Mouse (Mus musculus) forebrain, embryonic 11.5 days (tissue): ENCODE measurements around the gene Dennd6a. TPM values are rescaled to one million over a fixed set of nuclear protein-coding genes. Genes with fewer than 3 reads are reported as not detected.
"Not testable (repeated sequence)": the region's sequence is repeated elsewhere in the genome, so short reads cannot be mapped to it uniquely, and the experiment has no call there.

ENCODE experiments used
- ATAC-seq: fragments of 200-750 bp; cut with Nextera tagmentation; replicated peaks from 2 replicates; pipeline ENCODE4 v1.8.0; 2017; ENCODE audit warnings: moderate TSS enrichment; ENCODE audit not compliant: low FRiP score
- DNase-seq: peaks from one replicate; pipeline ENCODE4 v3.0.0-alpha.2; 2017; ENCODE audit warnings: low spot score
- H3K27ac ChIP-seq: fragments of 300-500 bp; sonication (generic); 2 replicates; pipeline ENCODE4 v1.5.1; 2014; ENCODE audit warnings: low read depth, low read length
- H3K27me3 ChIP-seq: fragments of 300-500 bp; sonication (generic); 2 replicates; pipeline ENCODE4 v1.6.1; 2014; ENCODE audit warnings: mild to moderate bottlenecking, low read length, mixed read lengths; ENCODE audit not compliant: control insufficient read depth, insufficient read depth
- H3K36me3 ChIP-seq: fragments of 300-500 bp; sonication (generic); 2 replicates; pipeline ENCODE4 v1.6.1; 2014; ENCODE audit warnings: mild to moderate bottlenecking, low read length, moderate library complexity, mixed read lengths; ENCODE audit not compliant: control insufficient read depth, insufficient read depth
- H3K4me1 ChIP-seq: fragments of 300-500 bp; sonication (generic); replicated peaks from 2 replicates; pipeline ENCODE4 v1.6.1; 2014; ENCODE audit warnings: low read length, mixed read lengths; ENCODE audit not compliant: control insufficient read depth, insufficient read depth
- H3K4me2 ChIP-seq: fragments of 300-500 bp; sonication (generic); 2 replicates; pipeline ENCODE4 v1.6.1; 2014; ENCODE audit warnings: low read depth, mild to moderate bottlenecking, low read length, moderate library complexity, mixed read lengths; ENCODE audit not compliant: severe bottlenecking
- H3K4me3 ChIP-seq: fragments of 300-500 bp; sonication (generic); 2 replicates; pipeline ENCODE4 v1.5.1; 2014; ENCODE audit warnings: low read depth, low read length
- H3K9ac ChIP-seq: fragments of 300-500 bp; sonication (generic); 2 replicates; pipeline ENCODE4 v1.6.1; 2014; ENCODE audit warnings: low read length
- H3K9me3 ChIP-seq: fragments of 300-500 bp; sonication (generic); 2 replicates; pipeline ENCODE4 v1.6.1; 2016; ENCODE audit warnings: low read length, mixed read lengths; ENCODE audit not compliant: control insufficient read depth
- WGBS: fragments of 180-500 bp; shearing (Covaris S2); extraction: QIAGEN DNeasy Blood & Tissue Kit; methylation state at CpG from one replicate; pipeline ENCODE4 v1.1.7; 2014; 5-methylcytosine and 5-hydroxymethylcytosine counted together
- polyA plus RNA-seq: library from polyadenylated mRNA; unstranded; fragments of >200 nt; fragmentation: Nextera tagmentation; extraction: Ambion mirVana; gene quantifications from 2 replicates; pipeline ENCODE4 v1.2.1, GENCODE M21; 2014

Dennd6a gene
- polyA plus RNA-seq, 1 experiment from 2014 or later = 38.8 TPM

- Histone ChIP-seq H3K9ac (no peak overlapping the region), H3K4me3 (no peak overlapping the region), H3K9me3 (no peaks in the 10 kb centered on the region), H3K36me3 (peaks cover 3% of the 10 kb centered on the region; the same call in 1 of the 2 replicates), H3K4me1 (peaks cover 10% of the 10 kb centered on the region), H3K27me3 (no peaks in the 10 kb centered on the region), H3K27ac (no peak overlapping the region), H3K4me2 (no peak overlapping the region)
- no peak for DNase-seq
- ATAC-seq = no peak
- 90% methylated on average over 2 of the region's 2 CpGs for WGBS
These were observed 90.2 kb downstream of the Dennd6a start for GRCm38 (mm10) chr14:26663851-26664250.

DNA sequence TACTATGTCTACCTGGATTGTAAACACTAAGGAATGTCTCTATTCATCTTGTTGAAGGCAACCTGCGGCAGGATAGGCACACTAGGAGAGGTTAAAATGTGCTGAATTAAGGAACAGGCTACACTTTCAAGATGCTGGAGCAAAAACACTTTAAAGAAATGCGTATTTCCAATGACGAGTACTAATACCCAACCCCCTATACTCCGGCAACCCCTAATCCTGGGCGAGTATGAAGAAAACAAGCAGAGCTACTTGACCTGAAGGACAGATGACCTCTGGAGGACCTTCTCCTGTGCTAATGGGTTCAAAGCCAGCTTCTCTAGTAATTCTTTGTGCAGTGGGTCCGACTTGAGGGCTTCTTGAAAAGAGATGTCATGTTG, 94.3 kb downstream of the Dennd6a start:
- peak overlapping the region; percentile 92 for H3K4me3 ChIP-seq
- ATAC-seq = no peak
- H3K4me2 ChIP-seq = peak overlapping the region; percentile 98
- no peaks in the 10 kb centered on the region for H3K9me3 ChIP-seq
- H3K27me3 ChIP-seq = no peaks in the 10 kb centered on the region
- DNase-seq = no peak
- H3K27ac ChIP-seq = no peak overlapping the region
- H3K36me3 ChIP-seq = peaks cover 3% of the 10 kb centered on the region; the same call in 1 of the 2 replicates
- H3K4me1 ChIP-seq = peaks cover 13% of the 10 kb centered on the region
- H3K9ac ChIP-seq = peak overlapping the region; percentile 84
- 30% methylated on average over 6 of the region's 6 CpGs for WGBS

GRCm38 (mm10) chr14:26668371-26669291, 95.0 kb downstream of the Dennd6a start:
- H3K9ac ChIP-seq = peak overlapping the region; percentile 84
- H3K27ac ChIP-seq = 0 out of 2 replicates have a peak overlapping the region, but pooled peaks have one; percentile 65
- WGBS = 2% methylated on average over 73 of the region's 73 CpGs
- H3K4me3 ChIP-seq = peak overlapping the region; percentile 92
- H3K9me3 ChIP-seq = no peaks in the 10 kb centered on the region
- no peaks in the 10 kb centered on the region for H3K27me3 ChIP-seq
- H3K4me2 ChIP-seq = peak overlapping the region; percentile 98
- ATAC-seq = peak; percentile 63
- H3K36me3 ChIP-seq = peaks cover 3% of the 10 kb centered on the region; the same call in 1 of the 2 replicates
- DNase-seq = peak; percentile 63
- H3K4me1 ChIP-seq = peaks cover 13% of the 10 kb centered on the region

GRCm38 (mm10) chr14:26669292-26670073, 95.8 kb downstream of the Dennd6a start, which contains the start of gene Pde12:
Gene Pde12, minus strand, starts transcription at chr14:26669883.
- H3K27ac ChIP-seq = peak within 1 kb of the TSS; percentile 65; the same call in 1 of the 2 replicates
- H3K9me3 ChIP-seq = no peaks in the 10 kb centered on the region
- peak within 1 kb of the TSS; percentile 98 for H3K4me2 ChIP-seq
- peak within 1 kb of the TSS; percentile 92 for H3K4me3 ChIP-seq
- ATAC-seq = peak; percentile 93
- peaks cover 13% of the 10 kb centered on the region for H3K4me1 ChIP-seq
- peak; percentile 88 for DNase-seq
- under 1% methylated on average over 70 of the region's 70 CpGs for WGBS
- peaks cover 3% of the 10 kb centered on the region; the same call in 1 of the 2 replicates for H3K36me3 ChIP-seq
- no peaks in the 10 kb centered on the region for H3K27me3 ChIP-seq
- H3K9ac ChIP-seq = peak within 1 kb of the TSS; percentile 84

GRCm38 (mm10) chr14:26670964-26671363, 97.3 kb downstream of the Dennd6a start:
- H3K36me3 ChIP-seq = no peaks in the 10 kb centered on the region; the same call in 1 of the 2 replicates
- no peak overlapping the region for H3K4me2 ChIP-seq
- no peak overlapping the region for H3K4me3 ChIP-seq

GRCm38 (mm10) chr14:26671870-26672615, 98.4 kb downstream of the Dennd6a start:
- not testable (repeated sequence) for DNase-seq, H3K27ac ChIP-seq, H3K27me3 ChIP-seq, H3K4me2 ChIP-seq, H3K36me3 ChIP-seq, H3K9ac ChIP-seq, H3K4me3 ChIP-seq, ATAC-seq, H3K9me3 ChIP-seq
- peaks cover 10% of the 10 kb centered on the region for H3K4me1 ChIP-seq
- WGBS = 67% methylated on average over 17 of the region's 17 CpGs

More at GRCm38 (mm10) chr14:26670964-26671363, 97.3 kb downstream of the Dennd6a start:
- DNase-seq (no peak), ATAC-seq (no peak)
- Histone ChIP-seq H3K27ac (no peak overlapping the region), H3K4me1 (peaks cover 13% of the 10 kb centered on the region), H3K27me3 (no peaks in the 10 kb centered on the region), H3K9me3 (no peaks in the 10 kb centered on the region), H3K9ac (no peak overlapping the region)

- not testable (repeated sequence) for H3K9me3 ChIP-seq, H3K4me3 ChIP-seq, H3K36me3 ChIP-seq, H3K9ac ChIP-seq, DNase-seq, H3K27me3 ChIP-seq, H3K4me1 ChIP-seq, ATAC-seq, H3K27ac ChIP-seq, H3K4me2 ChIP-seq
- WGBS = 93% methylated on average over 2 of the region's 2 CpGs
These were observed 101.0 kb downstream of the Dennd6a start for GRCm38 (mm10) chr14:26674476-26675169.
